Mouse (Mus musculus) kidney, postnatal 36 days (tissue): ENCODE measurements around the gene Sucla2.

ENCODE experiments used
- DNase-seq, 2 experiments: peaks; one replicate each; pipeline ENCODE4 v3.0.0; 2021 to 2022; ENCODE audit warnings: mixed read lengths in 2 of 2

Sucla2 gene

DNA sequence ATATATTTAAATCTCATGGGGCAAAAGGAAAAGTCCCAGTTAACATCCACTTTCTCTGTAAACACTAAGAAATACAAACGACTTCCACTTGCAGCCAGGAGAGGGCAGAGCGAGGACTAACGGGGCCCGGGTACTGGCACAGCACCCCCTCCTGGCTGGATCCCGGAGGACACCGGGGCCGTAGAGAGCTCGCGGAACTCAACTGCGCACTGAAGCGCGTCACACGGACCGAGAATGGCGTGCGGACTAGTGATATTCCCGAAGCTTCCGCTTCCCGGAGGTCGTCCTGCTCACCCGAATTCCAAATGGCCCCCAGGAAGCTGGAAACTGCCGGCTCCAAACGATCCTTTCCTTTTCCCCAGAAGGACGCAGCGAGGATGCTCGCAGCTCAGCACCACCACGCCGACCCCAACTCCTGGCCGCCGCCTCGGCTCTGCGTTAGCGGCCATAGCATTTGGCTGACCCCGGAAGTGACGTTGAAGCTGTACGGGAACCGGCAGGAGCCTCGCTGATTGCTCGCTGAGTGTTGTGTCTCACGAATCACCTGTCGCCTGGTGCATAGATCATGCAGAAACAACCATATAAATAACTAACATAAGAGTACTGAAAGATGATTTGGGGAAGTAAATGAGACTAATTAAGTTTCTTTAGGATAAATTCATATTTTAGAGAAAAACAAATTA, at the start of gene Sucla2:
TSS of gene Sucla2 (plus strand) at position 554 of the 683 bp plus-strand sequence.
- DNase-seq, result peak; percentile 95 to 96

DNA sequence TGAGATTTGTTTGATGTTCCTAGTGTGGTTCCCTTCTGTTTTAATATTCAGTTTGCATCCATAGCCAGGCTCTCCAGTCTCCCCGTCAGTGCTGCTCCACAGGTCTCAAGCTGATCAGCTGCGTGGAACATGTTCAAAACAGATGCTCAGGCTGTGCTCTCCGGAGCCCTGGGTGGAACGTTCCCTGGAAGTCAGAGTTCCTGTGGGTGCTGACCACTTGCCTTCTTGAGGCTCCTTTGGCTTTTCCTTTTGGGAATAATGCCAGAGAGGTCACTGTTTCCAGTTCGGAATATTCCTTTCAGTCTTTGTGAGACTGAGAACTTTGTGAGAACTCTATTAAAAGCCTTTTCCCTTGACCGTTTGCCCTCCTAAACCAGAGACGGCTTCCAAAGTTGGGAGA, 49.6 kb upstream of the Sucla2 start:
- DNase-seq, result peak; percentile 61 to 71

DNA sequence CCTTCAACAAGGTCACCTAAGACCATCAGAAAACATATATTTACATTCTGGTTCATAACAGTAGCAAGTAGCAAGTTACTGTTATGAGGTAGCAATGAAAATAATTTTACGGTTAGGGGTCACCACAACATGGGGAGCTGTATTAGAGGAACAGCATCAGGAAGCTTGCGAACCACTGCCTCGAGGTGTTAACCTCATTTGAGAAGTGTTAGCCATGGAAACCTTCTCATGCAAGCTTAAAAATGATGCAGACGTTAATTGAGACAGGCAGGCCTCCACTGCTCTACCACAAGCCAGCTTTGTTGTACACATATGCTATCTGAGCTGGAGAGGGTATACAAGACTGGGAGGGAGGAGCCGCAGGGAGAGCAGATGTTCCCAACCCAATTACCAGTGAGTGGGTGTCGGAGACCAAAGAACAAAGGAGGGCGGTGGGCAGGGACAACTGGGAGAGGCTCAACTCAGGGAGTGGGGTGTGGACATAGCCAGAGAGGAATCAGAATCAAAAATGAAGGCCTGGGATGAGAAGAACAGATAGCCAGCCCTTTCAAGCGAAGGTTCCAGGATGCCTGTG, 48.7 kb upstream of the Sucla2 start:
- DNase-seq, result no peak

DNA sequence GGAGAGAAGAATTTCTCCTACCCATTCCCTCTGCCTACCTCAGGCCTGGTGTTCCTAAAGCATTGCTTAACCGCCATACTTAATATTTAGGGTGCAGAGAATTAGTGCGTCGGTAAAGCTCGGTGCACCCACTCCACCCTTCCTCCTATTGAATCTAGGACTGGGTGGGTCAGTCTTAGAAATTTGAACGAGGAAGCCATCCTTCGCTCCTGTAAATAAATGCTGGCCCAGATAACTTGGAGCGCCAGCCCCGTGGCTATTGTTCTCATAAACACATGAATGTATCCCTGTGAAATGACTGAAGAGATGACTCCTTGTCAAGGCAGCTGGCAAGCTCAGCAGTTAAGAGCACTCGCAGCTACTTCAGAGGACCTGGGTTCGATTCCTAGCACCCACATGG, 48.0 kb upstream of the Sucla2 start:
- DNase-seq, result no peak

DNA sequence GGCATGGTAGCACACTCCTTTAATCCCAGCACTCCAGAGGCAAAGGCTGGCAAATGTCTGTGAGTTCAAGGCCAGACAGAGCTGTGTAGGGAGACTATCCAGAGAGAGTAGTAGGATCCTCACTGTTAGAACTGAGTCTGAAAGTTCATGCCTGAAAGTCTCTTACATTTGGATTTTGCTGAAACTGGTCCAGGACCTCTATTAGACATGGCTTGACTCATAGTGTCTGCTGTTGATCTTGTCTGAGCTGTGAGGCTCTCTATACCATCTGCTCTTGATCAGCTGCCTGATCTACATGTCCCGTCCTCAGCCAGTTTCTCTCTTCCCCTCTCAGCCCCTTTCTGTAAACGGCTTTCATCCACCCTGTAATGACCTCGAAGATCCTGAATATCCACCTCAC, 46.8 kb upstream of the Sucla2 start:
- DNase-seq, result no peak

DNA sequence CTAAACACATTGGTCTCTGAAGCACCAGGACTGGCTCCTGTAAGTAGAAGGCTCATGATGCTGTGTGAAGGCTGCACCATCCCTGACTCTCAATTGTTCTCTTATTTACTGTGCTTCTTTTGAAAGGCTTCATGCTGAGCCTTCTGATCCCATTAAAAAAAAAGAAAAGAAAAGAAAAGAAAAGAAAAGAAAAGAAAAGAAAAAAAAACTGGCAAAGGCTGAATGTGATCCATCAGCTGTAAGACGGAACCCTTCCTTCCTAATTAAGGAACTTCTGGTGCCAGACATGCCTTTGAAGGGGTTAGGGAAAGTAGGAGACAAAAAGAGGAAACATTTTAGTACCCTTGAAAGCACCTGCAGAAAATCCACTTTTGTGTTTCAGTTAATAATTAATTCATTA, 45.3 kb upstream of the Sucla2 start:
- DNase-seq, result no peak

DNA sequence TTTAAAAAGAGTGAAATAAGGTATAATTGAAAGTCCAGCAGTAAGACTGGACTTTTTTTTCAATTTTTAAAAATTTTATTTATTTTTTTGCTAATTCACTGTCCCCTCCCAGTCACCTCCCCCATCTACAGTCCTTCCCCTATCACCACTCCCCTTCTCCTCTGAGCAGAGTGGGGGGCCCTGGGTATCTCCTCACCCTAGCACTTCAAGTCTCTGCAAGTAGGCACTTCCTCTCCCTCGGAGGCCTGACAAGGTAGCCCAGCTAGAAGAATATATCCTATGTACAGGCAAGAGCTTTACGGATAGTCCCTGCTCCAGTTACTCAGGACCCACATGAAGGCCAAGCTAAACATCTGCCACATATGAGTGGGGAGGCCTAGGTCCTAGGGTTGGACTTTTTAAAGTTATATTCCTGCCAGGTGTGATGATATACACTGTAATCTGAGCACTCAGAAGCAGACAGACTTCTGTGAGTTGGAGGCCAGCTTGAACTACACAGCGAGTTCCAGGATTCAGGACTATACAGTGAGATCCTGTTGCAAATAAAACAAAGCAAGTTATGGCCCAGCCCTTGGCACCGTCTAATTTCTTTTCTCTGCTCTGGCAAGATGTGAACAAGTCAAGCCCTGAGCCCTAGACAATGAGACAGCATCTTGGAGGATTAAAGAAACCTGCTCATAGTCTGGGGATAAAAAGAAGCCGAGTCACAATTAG, 41.4 kb upstream of the Sucla2 start:
- no peak for DNase-seq

DNA sequence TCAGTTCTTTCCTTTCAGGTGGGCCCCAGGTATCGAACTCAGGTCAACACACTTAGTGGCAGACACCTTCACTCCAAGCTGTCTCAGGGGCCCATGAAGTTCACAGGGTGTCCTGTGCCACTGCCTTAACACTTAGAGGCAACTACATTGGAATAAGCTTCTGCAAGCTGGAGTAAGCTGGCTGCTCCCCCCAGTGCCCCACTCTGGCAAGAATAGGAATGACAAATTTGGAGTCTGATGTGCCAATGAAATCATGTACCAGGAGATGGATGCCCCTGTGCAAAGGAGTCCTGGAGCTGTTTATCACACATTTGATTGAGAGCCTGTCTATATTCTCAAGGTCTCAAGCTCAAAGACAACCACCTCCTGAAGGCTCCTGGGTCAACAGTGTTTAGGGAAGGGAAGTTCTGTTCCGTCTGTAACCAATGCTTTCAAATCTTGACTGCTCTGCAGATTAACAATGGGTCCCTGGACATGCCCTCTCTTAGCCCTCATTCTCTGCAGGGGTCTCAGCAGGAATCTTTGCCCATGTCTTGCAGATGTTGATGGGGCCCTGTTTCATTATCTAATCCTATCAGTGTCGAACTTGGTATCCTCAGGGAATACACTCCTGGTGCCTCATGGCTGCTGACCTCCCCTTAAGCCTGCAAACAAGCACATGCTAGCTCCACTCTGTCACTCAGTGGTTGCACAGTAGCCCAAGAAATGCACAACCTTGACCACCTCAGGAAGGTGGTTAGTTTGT, 40.6 kb upstream of the Sucla2 start:
- DNase-seq, result peak in 1 of 2 experiments; percentile 20

DNA sequence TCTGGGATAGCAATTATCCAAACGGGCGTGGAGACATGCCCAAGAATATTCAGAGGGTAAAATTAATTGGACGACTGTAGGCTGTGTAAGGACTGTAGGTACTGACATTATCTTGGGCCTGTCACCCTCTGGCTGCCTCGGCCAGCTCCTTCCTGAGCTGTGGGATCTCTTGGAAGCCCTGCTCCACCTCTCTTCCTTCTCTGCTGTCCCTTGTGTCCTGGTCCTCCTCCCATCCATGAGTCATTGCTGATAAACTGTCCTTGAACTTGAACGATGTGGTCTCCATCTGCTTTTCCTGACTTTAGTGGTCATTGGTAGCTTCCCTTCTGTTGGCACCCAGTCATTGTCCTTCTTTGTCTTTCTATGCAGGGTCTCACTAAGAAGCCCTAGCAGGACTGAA, 38.5 kb upstream of the Sucla2 start:
- no peak for DNase-seq

DNA sequence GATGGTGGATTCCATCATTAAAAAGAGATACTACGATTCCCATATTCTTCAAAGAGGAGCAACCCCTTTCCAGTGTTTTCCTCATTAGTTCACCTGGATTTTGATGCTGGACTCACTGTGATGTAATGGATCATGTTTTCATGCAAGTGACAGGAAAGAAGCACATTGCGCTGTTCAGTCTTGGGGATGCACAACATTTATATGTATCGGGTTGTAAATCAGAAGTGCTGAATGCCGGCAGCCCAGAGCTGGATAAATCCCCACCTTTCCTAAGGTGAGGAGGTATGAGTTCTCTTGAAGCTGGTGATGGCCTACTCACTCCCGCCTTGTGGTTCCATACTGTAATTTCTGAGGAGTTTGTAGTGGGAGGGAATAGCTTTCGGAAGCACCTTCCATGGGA, 31.8 kb upstream of the Sucla2 start:
- no peak for DNase-seq

DNA sequence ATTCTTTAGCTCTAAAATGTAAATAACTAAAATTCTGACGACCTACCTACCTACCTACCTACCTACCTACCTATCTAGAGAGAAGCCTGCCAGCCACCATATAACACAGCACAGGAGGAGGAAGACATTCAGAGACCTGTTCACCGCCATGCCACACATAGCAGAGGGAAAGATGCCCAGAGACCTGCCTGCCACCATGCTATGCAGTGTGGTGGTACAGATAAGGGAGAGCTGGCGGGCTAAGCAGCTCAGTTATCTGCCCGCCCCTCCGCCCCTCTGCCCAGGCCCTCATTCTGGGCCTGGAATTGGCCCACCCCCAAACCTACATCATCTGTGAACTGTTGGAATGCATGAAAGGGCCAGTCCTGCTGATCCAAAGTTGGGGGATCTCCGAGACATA, 31.0 kb upstream of the Sucla2 start:
- DNase-seq, result no peak

DNA sequence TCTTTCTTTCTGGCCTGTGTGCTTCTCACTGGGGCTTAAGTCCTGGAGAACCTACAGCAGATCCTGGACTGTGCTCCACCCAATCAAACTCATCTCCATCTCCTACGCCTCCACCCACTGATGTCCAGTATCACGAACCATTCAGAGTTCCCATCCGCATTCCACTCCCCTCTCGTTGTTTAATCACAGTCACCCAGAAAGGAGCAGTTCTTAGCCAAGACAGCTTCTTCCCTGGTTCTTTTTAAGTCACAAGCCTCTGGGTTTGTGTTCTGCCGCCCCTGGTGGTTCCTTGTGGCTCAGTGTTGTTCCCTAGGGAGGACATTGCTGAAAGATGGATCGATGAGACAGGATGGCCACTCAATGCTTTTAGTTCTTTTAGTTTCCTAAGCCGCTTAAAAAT, 29.4 kb upstream of the Sucla2 start:
- no peak for DNase-seq

DNA sequence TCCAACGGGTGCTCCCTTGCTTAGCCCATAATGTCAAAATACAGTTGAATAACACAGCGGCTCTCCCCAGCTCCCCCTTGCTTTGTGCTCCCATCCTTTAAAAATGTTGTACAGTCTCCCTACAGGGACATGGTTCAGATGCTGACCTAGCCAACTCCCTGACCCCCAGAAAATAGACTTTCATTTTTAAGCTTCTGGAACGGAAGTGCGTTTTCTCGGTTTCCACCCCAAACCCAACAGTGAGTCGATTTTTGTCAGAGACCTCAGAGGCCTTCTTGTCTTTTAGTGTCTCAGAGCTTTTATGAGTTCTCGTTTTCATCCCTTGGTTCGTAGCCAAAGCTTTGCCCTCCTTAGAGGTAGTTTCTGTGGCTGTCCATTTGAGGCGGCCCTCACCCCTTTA, 23.8 kb upstream of the Sucla2 start:
- no peak for DNase-seq

DNA sequence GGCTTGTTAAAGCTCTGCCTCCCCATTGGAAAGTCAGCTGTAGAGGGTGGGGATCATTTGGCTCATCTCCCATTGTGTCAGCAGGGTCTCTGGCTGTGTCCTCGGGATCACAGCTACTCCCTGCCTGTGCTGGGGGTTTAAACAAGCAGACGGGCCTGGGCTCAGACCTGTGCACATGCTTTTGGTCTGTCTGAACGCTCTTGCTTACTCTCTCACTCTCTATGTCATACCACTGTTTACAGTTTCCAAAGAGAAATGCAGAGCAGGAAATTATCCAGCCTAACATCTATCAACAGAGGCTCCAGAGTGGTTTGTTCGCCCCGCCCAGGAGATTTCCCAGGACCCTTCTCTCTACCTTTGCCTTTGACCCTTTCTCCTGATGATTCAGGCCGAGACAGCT, 23.4 kb upstream of the Sucla2 start:
- no peak for DNase-seq

DNA sequence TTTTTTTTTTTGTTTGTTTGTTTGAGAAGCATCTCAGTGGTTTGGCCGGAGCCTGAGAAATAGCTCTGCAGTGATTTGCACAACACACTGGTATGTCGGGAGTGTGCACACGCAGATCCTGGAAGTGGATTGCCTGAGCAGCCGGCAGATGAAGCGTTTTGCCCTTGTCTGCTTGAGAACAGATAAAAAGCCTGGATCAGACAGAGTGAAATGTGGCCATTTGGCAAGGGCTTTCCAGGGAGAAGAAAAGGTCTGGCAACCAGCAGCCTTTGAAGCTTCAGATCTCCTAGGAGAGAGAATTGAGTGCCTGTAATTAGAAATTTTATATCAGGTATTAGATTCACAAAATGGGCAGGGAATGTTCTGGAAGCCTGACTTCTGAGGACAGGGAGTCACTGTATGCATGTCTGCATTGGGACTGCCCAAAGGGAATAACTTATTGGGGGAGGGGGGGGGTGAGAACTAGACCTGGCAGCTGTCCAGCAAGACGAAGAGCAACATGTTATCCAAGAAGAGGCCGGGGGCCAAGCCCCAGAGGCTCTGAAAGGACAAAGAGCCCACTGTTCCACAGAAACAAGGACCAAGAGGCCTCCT, 22.4 kb upstream of the Sucla2 start:
- DNase-seq, result no peak

DNA sequence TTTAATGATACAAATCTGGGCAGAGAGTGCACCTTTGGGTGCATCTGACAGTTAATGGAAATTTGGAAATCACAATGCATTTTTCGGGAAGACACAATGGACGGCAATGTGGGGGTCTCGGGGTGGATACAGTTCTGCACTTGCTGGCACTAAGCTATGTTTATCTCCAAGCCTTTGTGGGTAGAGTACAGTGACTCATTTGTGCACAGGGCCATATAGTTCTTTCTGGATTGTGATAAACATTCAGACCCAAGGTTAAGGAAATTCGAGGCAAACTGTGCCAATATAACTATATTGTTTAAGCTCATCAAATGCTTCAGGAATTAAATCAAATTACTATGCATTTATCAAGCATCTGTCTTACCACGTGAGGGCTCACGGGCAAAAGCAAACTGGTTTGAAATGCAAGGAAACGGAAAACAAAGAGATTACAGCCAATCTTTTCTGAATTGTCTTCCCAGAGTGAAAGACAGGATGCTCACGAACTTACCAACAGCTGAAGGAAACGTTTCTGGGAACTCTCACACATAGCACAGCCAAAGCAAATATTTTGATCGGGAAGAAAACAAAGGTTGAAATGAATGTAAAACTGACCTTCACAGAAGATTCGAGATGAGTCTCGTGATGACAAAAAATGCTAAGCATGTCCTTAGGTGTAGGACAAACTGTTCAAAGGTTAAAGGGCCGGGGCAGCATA, 21.7 kb upstream of the Sucla2 start:
- no peak for DNase-seq

DNA sequence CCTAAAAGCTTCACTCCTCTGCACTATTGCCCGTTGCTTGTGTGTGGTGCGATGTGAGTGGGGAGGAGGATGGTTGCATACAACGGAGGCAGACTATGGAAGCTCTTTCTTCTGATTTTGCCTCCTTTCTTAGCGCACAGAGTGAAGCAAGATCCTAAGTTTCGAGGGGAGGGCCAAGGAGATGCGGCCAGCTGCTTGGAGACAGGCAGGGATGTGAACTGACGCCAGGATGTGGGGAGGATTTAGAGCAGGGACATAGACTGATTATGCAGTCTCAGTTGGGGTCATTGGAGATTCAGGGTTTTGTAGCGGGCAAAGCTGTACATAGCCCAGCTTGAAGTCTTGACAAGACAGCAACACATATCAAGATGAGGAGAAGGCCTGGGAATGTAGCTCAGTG, 18.8 kb upstream of the Sucla2 start:
- DNase-seq, result no peak

DNA sequence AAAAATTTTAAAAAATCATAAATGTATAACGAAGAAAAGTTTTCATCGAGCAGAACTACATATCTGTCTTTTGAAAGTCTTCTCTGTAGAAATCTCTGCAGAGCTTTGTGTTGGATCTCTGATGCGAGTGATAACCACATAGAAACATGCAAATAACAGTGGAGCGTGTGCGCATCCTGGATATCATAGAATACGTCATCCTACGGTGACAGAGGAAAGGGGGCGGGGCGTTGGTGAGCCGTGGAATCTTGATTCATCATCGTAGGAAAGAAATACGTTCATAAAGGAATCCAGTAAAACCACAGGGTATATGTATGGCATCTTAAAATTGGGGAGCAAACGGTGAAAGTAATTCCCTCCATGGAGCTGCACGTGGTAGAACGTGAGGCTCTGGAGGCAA, 17.9 kb upstream of the Sucla2 start:
- DNase-seq, result no peak

DNA sequence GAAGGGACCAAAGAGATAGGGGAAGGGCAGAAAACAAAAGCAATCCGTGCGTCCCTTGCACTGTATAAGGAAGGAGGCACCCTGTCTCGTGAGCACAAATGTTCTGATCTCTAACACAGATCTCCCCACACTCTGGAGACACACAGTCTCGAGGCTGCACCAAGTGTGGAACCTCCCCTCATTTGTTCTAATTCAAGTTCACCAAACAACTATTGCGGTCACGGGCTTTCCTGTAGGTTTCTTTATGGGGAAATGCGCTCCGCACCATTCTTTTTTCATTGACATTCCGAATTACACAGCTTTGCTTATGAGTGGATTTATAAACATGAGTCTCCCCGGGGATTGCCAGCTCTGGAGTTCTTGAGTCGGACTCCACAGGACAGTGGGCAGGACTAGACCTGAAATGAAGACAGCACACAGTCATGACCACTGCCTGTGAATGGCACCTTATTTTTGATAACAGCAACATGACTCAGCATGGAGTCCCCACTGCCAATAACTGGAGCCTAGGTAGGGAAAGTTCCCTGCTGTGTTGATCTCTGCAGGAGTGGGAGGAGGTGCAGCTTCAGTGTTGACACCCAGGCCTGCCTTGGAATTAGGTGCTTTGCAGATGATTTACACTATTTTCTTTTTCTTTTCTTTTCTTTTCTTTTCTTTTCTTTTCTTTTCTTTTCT, 17.3 kb upstream of the Sucla2 start:
- no peak for DNase-seq

DNA sequence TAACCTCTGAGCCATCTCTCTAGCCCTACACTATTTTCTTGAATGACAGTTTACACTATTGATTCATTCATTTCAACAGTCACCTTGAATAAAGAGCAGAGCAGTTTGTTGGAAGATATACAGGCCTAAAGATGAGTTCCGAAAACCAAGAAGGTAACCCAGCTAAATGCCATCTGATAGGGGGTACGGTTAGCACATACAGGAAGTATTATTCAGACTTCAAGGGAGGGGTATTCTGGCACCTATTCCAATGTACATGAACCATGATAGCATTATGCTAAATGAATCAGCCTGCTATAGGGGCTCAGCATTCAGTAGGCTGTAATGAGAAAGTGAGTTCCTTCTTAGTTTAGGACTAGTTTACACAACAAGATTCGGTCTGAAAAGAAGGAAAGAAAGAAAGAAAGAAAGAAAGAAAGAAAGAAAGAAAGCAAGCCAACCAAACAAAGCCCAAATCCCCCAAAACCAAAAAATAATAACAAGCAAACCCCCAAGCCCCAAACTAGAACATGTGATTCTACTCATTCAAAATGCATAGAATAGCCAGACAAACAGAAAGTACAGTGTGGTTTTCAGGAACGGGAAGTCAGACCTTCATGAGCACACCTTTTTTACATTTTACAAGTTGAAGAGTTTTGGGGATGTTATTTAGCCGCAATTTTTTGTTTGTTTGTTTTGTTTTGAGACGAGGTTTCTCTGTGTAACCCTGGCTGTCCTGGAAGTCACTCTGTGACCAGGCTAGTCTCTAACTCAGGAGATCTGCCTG, 16.3 kb upstream of the Sucla2 start:
- no peak for DNase-seq

DNA sequence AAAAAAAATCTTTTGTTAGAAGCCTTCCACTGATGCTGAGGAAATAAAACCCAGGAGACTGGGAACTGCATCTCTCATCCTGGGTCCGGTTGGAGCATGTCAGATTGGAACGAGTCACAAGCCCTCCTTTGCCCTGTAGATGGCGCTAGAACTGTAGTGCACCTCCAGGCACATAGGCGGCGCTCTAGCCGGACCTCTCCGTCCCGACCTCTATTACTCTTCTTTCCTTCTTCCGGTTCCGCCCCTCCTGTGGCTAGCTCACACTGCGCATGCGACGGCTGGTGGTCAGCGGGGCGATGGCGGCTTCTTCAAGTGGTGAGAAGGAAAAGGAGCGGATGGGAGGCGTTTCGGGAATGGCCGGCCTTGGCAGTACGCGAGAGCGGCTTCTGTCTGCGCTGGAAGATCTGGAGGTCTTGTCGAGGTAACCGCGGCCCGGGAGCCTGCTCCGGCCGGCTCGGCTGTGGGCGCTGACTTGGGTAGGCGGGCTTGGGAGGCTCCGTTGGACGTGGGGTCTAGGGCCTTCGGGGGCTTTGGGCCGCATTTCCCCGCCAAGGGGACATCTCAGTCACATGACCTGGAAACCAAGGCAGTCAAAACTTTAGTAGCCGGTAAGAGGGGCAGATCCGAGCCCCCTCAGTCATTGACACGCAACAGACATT, 15.2 kb upstream of the Sucla2 start, which contains the start of gene Med4:
TSS of gene Med4 (plus strand) at position 261 of the 659 bp plus-strand sequence.
- DNase-seq, result peak; percentile 95 to 96
